Mouse (Mus musculus) heart, postnatal 25 days (tissue): ENCODE data around the gene Fam71b. TPM values are rescaled to one million over a fixed set of nuclear protein-coding genes. Genes with fewer than 3 reads are reported as not detected.

ENCODE experiments used
- DNase-seq: peaks from one replicate; pipeline ENCODE4 v3.0.0; 2022; ENCODE audit warnings: low spot score
- intact Hi-C: fragments of 180-260 bp; cut with DNase I; formaldehyde crosslinking; loops from one replicate; pipeline ENCODE4 v1.15.1; 2025
- total RNA-seq, 2 experiments: library from RNA; stranded (reverse); gene quantifications; 2 replicates each; pipeline ENCODE4 v1.2.3; 2021

Gene Fam71b
- total RNA-seq, 2 experiments from 2014 or later: not detected

DNA sequence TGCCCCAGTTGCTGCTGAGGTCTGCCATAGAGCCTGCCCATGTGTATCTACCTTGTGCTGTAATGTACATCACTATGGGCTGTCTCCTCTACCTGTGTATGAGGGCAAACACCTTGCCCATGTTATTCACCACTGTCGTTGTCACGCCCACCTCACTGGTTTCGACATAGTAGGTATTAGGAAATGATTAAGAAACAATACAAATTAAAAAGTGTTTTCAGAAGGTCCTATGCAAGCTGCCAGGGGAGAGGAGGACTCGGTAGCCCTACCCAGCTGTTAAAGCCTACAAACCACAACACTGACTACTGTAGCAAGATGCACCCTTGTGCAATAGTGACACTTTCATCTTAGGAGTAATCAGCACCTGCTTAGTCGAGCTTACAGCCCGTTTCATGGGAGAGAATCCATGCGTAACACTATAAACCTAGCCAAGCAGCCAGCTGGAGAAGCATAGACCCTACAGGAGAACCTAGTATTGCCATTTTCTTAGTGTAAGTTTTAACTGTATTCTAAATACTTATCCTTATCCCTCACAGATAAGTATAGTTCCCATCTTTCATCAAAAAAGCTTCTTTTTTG, 16.2 kb upstream of the Fam71b start:
- DNase-seq: no peak
- intact Hi-C loops: no loop called here

GRCm38 (mm10) chr11:46382466-46382865, 13.9 kb upstream of the Fam71b start:
- no peak for DNase-seq
- intact Hi-C loops: no loop called here

DNA sequence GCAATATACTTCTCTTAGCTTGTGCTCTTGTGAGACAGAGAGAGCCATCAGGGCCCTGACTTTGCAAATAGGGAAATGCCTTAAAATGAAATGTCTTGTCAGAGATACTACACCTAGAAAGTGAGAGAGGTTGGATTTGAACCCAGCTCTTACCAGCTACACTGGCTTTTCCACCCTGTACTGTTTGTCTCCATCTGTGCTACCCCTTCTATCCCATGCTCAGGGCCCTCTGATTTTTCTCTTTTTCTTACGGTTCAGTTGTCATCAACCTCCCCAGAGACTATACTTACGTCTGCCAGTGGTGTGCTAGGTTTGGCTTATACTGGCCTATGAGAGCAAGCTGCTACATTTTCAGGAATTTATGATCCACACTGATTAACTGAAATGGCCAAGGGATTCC, 11.4 kb upstream of the Fam71b start:
- no peak for DNase-seq
- intact Hi-C loops: no loop called here

DNA sequence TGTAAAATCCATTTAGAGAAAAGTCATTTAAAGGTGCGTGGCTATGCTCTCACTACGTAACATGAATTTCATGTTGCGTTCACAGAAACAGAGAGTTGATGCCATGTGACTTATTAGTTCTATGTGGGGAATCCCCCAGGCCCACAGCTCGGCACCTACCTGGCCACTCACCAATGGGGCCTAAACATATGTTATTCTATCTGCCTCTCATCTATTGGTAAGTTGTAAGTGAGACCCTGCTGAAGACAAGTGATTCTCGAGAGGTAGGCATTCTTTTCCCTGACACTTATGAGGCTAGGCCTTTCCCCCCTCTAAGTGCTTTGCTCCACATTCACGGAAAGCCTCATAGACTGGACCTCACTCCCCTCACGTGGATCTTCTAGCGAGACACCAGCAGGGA, 9.8 kb upstream of the Fam71b start:
- DNase-seq: no peak
- intact Hi-C loops: no loop called here

DNA sequence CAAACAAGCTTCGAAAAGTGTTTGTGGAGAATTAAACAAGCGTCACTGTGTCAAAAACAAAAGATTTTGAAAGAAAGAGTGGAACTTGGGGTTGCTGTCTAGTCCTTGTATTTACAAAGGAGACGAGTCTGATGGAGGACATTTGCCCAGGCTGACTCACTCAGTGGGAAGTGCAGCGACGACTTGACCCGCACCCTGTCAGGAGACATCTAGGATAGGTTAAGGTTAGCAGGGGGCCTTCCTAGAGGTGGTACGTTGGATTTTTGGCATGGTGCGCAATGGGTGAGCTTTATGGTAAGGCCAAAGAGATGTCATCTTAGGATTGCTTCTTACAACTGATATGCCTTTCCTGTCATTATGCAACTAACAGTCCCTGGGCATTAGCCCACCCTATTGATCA, 9.3 kb upstream of the Fam71b start:
- DNase-seq: no peak
- intact Hi-C loops: no loop called here

DNA sequence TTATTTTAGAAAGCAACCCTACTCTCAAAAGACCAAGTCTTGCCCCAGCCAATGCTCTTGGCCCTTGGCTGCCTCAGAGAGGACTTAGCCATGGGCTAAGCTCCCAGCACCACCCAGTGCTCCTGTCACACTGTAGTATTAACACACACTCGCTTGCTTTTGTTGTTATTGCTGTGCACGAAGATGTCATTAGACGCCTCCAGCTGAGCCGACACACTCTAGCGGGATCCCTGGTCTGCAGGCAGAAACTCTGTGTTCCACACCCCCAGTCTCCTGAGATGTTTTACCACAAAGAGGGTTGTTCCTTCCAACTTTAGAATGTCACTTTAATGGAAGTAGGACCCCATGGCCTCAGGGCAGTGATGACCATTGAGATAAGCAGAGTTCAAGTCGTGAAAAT, 7.9 kb upstream of the Fam71b start:
- intact Hi-C loops: no loop called here
- no peak for DNase-seq

- no peak for DNase-seq
Measured at GRCm38 (mm10) chr11:46389336-46390117, 6.8 kb upstream of the Fam71b start, which contains the start of gene Itk. Itk (minus strand) TSS chr11:46389515.

DNA sequence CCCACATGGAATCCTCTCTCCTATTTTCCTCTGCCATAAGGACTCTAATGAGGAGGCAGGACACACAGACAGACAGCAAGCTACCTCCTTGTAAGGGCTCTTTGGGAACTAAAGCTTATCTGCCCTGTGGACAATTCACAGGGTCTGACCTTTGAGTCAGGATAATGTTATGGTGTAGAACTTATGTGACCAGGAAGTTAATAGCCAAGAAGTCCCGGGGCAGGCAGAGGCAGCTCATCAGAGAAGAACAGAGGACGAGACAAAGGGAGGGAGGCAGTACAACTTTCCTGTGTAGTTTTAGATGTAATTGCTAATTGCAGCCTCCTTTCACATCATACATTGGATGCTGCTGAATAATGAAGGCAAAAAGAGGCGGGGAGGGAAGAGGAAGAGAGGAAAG, 5.7 kb upstream of the Fam71b start:
- DNase-seq: no peak

More at GRCm38 (mm10) chr11:46389336-46390117, 6.8 kb upstream of the Fam71b start, which contains the start of gene Itk:
- intact Hi-C loops: no loop called here

DNA sequence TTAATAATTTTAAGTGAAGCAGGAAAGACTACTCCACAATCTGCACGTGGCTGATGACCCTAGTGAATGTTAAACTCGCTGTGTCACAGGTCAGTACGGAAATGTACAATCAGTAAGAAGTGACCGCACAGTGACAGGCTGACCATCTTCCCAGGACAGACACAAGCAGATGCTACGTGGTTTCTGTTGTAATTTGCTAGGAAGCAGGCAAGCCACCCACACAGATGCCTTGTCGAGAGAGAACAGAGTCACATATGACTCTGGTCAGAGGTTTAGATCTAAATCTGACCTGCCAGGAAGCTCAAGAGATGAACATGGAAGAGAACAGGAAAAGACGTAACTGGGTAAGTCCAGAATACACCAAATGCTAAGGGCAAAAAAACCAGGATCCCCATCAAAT, 3.5 kb upstream of the Fam71b start:
- intact Hi-C loops: no loop called here
- no peak for DNase-seq

More for the DNA sequence above, 5.7 kb upstream of the Fam71b start:
- intact Hi-C loops: no loop called here

- intact Hi-C loops: no loop called here
- no peak for DNase-seq
Measured at GRCm38 (mm10) chr11:46393413-46393812, 2.9 kb upstream of the Fam71b start.

DNA sequence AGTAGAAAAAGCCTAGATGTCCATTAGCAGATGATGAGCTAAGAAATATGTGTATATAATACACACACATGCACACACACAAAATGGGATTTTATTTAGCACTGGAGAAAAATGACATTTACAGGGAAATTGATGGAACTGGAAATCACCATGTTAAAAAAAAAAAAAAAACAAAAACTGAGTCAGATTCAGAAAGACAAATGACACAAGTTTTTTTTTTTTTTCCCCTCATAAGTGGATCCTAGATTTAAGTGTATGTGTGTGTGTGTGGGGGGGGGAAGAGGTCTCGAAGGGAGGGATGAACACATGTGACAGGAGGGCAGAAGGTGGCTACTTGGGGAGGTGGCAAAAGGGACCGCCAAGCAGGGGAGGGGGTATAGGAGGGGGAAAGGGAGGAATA, 1.3 kb upstream of the Fam71b start:
- intact Hi-C loops: no loop called here
- DNase-seq: no peak

- DNase-seq: no peak
- intact Hi-C loops: no loop called here
Measured at GRCm38 (mm10) chr11:46395698-46396097, 661 bp upstream of the Fam71b start.

DNA sequence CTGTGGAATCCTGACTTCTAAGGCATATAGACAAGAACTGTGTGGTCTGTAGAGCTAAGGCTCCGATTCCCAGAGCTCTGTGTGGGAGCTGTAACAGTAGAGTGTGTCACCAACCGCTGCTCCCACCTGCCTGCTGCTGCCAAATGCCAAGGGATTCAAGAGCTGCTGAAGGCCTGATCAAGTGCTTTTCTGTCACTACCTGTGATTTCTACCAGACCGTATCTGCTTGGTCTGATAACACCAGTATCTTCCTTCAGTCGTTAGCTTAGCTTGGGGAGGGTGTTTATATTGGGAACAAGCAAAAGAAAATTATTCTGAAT, 461 bp downstream of the Fam71b start:
- intact Hi-C loops: no loop called here

DNA sequence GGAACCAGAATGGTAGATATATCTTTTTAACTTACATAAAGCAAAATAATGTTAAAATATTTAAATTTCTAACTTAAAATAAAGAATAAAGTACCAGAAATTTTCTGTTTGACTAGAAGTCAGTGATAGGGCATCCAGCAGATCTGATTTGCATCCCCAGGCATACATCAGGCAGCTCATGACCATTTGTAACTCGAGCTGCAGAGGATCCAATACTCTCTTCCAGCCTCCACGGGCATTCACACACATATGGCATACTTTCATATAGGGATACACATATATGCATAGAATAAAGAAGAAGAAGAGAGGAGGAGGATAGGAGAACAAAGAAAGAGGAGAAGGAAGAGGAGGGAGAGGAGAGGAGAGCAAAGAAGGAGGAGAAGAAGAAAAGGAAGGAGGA, 1.5 kb downstream of the Fam71b start:
- no peak for DNase-seq
- intact Hi-C loops: no loop called here

More for the DNA sequence above, 461 bp downstream of the Fam71b start:
- no peak for DNase-seq

DNA sequence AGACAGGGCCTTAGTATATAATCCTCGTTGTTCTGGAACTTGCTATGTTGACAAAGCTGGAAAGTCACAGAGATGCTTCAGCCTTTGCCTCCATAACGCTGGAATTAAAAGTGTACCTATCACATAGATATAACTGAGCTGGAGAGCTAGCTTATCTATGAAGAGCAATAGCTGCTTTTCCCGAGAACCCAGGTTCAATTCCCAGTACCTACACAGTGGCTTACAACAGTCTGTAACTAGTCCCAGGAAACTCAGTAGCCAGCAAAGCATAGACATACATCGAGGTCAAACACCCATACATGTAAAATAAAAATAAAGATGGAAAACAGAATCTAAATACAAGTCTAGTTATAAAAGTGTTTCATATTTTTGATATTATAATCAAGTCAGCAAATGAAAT, 2.1 kb downstream of the Fam71b start:
- intact Hi-C loops: no loop called here
- no peak for DNase-seq

DNA sequence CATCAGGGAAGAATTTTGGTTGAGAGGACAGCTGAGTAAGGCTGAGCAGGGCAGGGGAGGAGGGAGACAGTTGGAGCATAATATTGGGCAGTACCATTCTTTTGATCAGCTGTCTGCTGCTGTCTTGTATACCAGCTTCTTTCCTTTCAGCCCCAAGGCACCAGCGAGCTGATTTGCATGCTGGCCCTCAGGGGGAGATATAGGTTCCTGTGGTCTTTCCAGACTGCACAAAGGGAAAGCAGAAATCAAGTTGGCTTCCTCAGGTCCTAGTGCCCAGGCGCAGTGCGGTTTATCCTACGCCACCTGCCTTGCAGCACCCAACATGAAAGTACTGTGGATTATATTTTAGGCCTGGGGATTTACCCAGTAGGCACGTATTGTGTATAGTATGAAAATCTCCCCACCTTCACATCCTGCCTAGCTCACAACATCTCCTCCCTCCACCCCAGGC, 2.6 kb downstream of the Fam71b start:
- DNase-seq: no peak
- intact Hi-C loops: no loop called here

- intact Hi-C loops: no loop called here
- no peak for DNase-seq
Measured at GRCm38 (mm10) chr11:46401555-46401954, 5.2 kb downstream of the Fam71b start.

GRCm38 (mm10) chr11:46404986-46405385, 8.6 kb downstream of the Fam71b start:
- intact Hi-C loops: no loop called here
- no peak for DNase-seq

GRCm38 (mm10) chr11:46406721-46407120, 10.4 kb downstream of the Fam71b start:
- intact Hi-C loops: no loop called here

GRCm38 (mm10) chr11:46410018-46410563, 13.7 kb downstream of the Fam71b start:
- intact Hi-C loops: no loop called here
- no peak for DNase-seq

More at GRCm38 (mm10) chr11:46406721-46407120, 10.4 kb downstream of the Fam71b start:
- no peak for DNase-seq

DNA sequence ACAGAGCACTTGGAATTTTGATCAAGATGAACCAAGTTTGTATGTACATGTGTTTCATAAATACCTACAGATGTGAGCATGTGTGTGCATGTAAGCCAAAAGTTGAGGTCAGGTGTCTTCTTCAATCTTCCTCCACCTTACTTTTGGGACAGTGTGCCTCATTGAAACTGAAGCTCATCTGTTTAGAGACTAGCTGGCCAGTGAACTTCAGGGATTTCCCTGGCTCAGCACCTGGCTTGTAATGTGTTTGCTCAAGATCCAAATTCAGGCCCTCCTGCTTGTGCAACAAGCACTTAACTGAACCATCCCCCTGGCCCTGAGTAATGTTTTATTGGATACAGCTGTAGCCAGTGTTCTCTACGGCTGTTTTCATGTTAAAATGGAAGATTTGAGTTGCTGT, 22.1 kb downstream of the Fam71b start:
- DNase-seq: no peak
- intact Hi-C loops: no loop called here
